Mouse (Mus musculus) brain, embryonic 14.5 days (tissue): ENCODE measurements around the gene Anapc5.

ENCODE experiments used
- CTCF ChIP-seq: fragments of 200-500 bp; IDR thresholded peaks from 2 replicates; pipeline ENCODE4 v1.5.1; 2012; ENCODE audit warnings: inconsistent platforms, mild to moderate bottlenecking, moderate library complexity, borderline replicate concordance; ENCODE audit not compliant: insufficient read depth, insufficient read length; ENCODE audit errors: extremely low read depth
- POLR2A ChIP-seq: fragments of 200-500 bp; IDR thresholded peaks from 2 replicates; pipeline ENCODE4 v1.6.1; 2012; ENCODE audit warnings: mild to moderate bottlenecking, inconsistent platforms, borderline replicate concordance; ENCODE audit not compliant: poor library complexity, insufficient read depth, insufficient read length, severe bottlenecking; ENCODE audit errors: extremely low read depth

DNA sequence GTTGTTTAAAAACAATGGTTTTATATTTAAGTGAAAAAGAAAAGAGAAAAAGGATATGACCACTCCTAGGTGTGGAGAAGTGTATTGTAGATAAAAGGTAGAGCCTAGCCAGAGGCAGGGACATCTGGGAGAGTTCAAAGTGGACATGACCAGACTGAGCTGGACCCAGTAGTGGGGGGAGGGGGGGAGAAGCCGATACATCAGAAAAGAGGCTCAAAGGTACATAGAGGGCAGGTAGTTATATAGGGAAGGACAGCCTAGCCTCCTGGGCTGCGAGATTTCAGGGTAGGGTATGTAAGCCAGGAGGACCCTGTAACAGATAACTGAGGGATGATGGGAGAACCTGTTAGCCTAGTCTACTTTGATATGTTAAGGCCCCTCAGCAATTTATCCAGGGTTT lies 31.5 kb upstream of the Anapc5 start:
- TF ChIP-seq CTCF (no peak), POLR2A (no peak)
